Mouse (Mus musculus) limb, embryonic 13.5 days (tissue): ENCODE measurements around the gene Nbea. TPM values are rescaled to one million over a fixed set of nuclear protein-coding genes. Genes with fewer than 3 reads are reported as not detected.

Source experiments
- ATAC-seq: fragments of 200-750 bp; cut with Nextera tagmentation; 2 replicates; pipeline ENCODE4 v1.8.0; 2017; ENCODE audit warnings: low read depth, moderate number of reproducible peaks, moderate TSS enrichment; ENCODE audit not compliant: low FRiP score
- H3K27ac ChIP-seq: fragments of 300-500 bp; sonication (generic); 2 replicates; pipeline ENCODE4 v1.5.1; 2015; ENCODE audit warnings: inconsistent platforms, mild to moderate bottlenecking, moderate library complexity
- H3K27me3 ChIP-seq: fragments of 300-500 bp; sonication (generic); 2 replicates; pipeline ENCODE4 v1.6.1; 2015; ENCODE audit warnings: mild to moderate bottlenecking, inconsistent platforms
- H3K36me3 ChIP-seq: fragments of 300-500 bp; sonication (generic); 2 replicates; pipeline ENCODE4 v1.6.1; 2015; ENCODE audit warnings: inconsistent platforms, mild to moderate bottlenecking, moderate library complexity
- H3K4me1 ChIP-seq: fragments of 300-500 bp; sonication (generic); 2 replicates; pipeline ENCODE4 v1.6.1; 2015; ENCODE audit warnings: inconsistent platforms
- H3K4me2 ChIP-seq: fragments of 300-500 bp; sonication (generic); replicated peaks from 2 replicates; pipeline ENCODE4 v1.6.1; 2015; ENCODE audit warnings: inconsistent platforms, mild to moderate bottlenecking, moderate library complexity
- H3K4me3 ChIP-seq: fragments of 300-500 bp; sonication (generic); 2 replicates; pipeline ENCODE4 v1.5.1; 2015; ENCODE audit warnings: moderate library complexity, mild to moderate bottlenecking, inconsistent platforms
- H3K9ac ChIP-seq: fragments of 300-500 bp; sonication (generic); 2 replicates; pipeline ENCODE4 v1.6.1; 2015; ENCODE audit warnings: mild to moderate bottlenecking, inconsistent platforms
- H3K9me3 ChIP-seq: fragments of 300-500 bp; sonication (generic); 2 replicates; pipeline ENCODE4 v1.6.1; 2016; ENCODE audit warnings: inconsistent platforms
- WGBS: fragments of 180-500 bp; shearing (Covaris S2); methylation state at CpG from one replicate; pipeline ENCODE4 v1.1.7; 2015; 5-methylcytosine and 5-hydroxymethylcytosine counted together
- polyA plus RNA-seq: library from polyadenylated mRNA; unstranded; fragments of >200 nt; fragmentation: Nextera tagmentation; extraction: Ambion mirVana; gene quantifications from 2 replicates; pipeline ENCODE4 v1.2.1, GENCODE M21; 2015

The Nbea gene
- 18.4 and 19.4 TPM in 2 replicates for polyA plus RNA-seq

DNA sequence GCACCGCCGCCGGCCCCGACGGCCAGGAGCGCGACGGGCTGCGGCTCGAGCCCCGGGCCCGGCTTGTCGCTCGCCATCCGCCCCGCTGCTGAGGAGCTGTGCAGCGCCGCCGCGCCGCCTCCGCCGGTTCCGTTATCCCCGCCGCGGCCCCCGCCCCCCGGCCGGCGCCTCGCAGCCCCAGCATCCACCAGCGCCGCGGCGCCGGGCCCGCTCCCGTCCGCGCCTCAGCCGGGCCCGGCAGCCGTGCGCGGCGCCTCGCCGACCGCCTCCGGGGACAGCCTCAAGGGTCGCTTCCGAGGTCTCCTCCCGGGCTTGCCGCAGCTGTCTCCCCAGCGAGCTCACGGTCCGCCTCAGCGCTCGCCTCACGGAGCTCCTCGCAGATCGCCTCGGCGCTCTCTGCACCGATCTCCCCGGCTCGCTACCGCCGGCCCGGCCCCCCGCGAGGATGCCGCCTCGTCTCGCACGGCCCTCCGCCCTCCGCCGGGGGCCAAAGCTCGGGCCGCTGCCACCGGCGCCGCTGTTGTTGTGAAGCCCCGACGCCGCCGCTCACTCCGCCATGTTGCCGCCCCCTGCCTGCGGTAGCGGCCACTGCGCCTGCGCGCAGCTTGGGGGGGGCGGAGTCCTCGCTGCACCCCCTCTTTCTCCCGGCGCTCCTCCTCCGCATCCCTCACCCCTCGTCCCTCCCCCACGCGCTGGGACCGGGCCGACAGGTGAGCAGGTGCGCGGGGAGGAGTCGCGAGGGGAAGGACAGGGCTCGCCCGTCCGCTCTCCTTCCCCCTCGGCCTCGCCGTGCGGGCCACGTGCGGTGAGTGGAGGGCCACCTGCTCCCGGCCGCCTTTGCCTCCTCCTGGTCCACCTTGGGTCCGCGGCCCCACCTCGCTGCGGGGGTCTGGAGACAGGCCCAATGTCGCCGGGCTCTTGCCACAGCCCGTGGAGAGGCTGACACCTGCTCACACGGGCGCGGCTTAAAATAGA lies at the start of gene Nbea:
Gene Nbea (minus strand): TSS at position 543 of the 975 bp plus-strand sequence.
- Histone ChIP-seq H3K4me3 (peak within 1 kb of the TSS; percentile 87), H3K4me2 (peak within 1 kb of the TSS; percentile 91), H3K27me3 (0 out of 2 replicates have a peak, but pooled peaks cover 5% of the 10 kb centered on the region), H3K27ac (peak within 1 kb of the TSS; percentile 90), H3K9ac (peak within 1 kb of the TSS; percentile 94), H3K36me3 (no peaks in the 10 kb centered on the region), H3K4me1 (peaks cover 17% of the 10 kb centered on the region), H3K9me3 (no peaks in the 10 kb centered on the region)
- ATAC-seq: peak; percentile 87
- WGBS: under 1% methylated on average over 114 of the region's 131 CpGs

DNA sequence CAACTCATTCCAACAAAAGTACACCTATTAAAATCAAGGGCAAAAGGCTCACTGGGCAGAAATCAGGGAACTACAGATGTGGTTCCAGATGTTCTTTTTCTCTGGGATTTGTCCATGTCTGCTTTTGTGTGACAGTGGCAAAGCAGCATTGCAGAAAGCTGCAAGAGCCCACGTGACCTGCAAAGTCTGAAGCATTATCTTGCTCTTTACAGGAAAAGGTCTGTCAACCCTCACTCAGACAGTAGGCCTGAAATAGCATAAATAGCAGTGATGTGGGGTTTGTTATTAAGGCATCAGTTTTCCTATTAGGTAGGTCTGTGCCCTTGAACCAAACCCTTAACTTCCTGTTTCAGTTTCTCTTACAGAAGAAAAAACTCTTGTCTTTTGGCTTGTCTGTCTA lies 45.8 kb upstream of the Nbea start:
- Histone ChIP-seq H3K36me3 (no peaks in the 10 kb centered on the region), H3K9me3 (no peaks in the 10 kb centered on the region), H3K27me3 (no peaks in the 10 kb centered on the region), H3K4me2 (no peak overlapping the region), H3K9ac (no peak overlapping the region), H3K4me1 (no peaks in the 10 kb centered on the region), H3K27ac (no peak overlapping the region), H3K4me3 (no peak overlapping the region)
- WGBS: 55% methylated on average over 1 of the region's 1 CpGs
- no peak for ATAC-seq

- H3K27me3 ChIP-seq: no peaks in the 10 kb centered on the region
- H3K9ac ChIP-seq: no peak overlapping the region
- H3K9me3 ChIP-seq: no peaks in the 10 kb centered on the region
- no peak overlapping the region for H3K27ac ChIP-seq
- H3K4me3 ChIP-seq: no peak overlapping the region
- no peaks in the 10 kb centered on the region for H3K4me1 ChIP-seq
- 73% methylated on average over 2 of the region's 2 CpGs for WGBS
- H3K4me2 ChIP-seq: no peak overlapping the region
- no peaks in the 10 kb centered on the region for H3K36me3 ChIP-seq
- no peak for ATAC-seq
These were observed 32.5 kb upstream of the Nbea start for GRCm38 (mm10) chr3:56215989-56216388.

- H3K36me3 ChIP-seq: no peaks in the 10 kb centered on the region
- H3K9ac ChIP-seq: no peak overlapping the region
- H3K4me1 ChIP-seq: no peaks in the 10 kb centered on the region
- H3K27me3 ChIP-seq: no peaks in the 10 kb centered on the region
- no peak for ATAC-seq
- no peaks in the 10 kb centered on the region for H3K9me3 ChIP-seq
- no peak overlapping the region for H3K4me2 ChIP-seq
- H3K4me3 ChIP-seq: no peak overlapping the region
- whole genome bisulfite sequencing: 82% methylated on average over 6 of the region's 6 CpGs
- no peak overlapping the region for H3K27ac ChIP-seq
These were observed 20.5 kb upstream of the Nbea start for GRCm38 (mm10) chr3:56203968-56204367.

DNA sequence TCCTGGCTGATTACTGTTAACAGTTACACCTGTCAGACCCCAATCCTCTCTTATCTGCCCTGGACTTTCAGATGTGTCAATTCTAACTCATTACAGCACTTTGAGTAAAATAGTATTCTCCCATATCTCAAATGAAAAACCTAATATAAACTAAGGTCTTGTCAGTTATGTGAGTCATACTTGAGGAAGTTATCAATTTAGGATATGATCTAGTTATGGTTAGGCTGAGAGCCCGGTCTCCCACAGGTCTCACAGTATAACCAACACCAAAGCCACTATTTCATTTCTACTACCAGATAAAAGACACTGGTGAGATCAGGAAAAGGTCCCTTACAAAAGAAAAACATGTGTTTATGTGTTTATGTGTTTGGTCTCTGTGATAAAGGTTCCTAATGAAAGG lies 4.7 kb upstream of the Nbea start:
- Histone ChIP-seq H3K27me3 (0 out of 2 replicates have a peak, but pooled peaks cover 5% of the 10 kb centered on the region), H3K9me3 (no peaks in the 10 kb centered on the region), H3K4me3 (no peak overlapping the region), H3K4me1 (peaks cover 3% of the 10 kb centered on the region; the same call in 1 of the 2 replicates), H3K36me3 (no peaks in the 10 kb centered on the region), H3K27ac (no peak overlapping the region), H3K4me2 (no peak overlapping the region), H3K9ac (no peak overlapping the region)
- ATAC-seq: no peak
- WGBS: 84% methylated on average over 1 of the region's 1 CpGs

- H3K27ac ChIP-seq: no peak overlapping the region
- no peaks in the 10 kb centered on the region for H3K36me3 ChIP-seq
- H3K27me3 ChIP-seq: 0 out of 2 replicates have a peak, but pooled peaks cover 5% of the 10 kb centered on the region
- 76% methylated on average over 6 of the region's 6 CpGs for WGBS
- H3K4me2 ChIP-seq: no peak overlapping the region
- peaks cover 4% of the 10 kb centered on the region; the same call in 1 of the 2 replicates for H3K4me1 ChIP-seq
- no peak for ATAC-seq
- H3K9ac ChIP-seq: no peak overlapping the region
- H3K4me3 ChIP-seq: no peak overlapping the region
- no peaks in the 10 kb centered on the region for H3K9me3 ChIP-seq
These were observed 3.8 kb upstream of the Nbea start for GRCm38 (mm10) chr3:56187131-56187779.

- 0 out of 2 replicates have a peak, but pooled peaks cover 5% of the 10 kb centered on the region for H3K27me3 ChIP-seq
- H3K27ac ChIP-seq: peak overlapping the region; percentile 90; the same call in 1 of the 2 replicates
- no peaks in the 10 kb centered on the region for H3K36me3 ChIP-seq
- ATAC-seq: peak; percentile 43
- peaks cover 17% of the 10 kb centered on the region for H3K4me1 ChIP-seq
- peak overlapping the region; percentile 87 for H3K4me3 ChIP-seq
- H3K9ac ChIP-seq: peak overlapping the region; percentile 94
- no peaks in the 10 kb centered on the region for H3K9me3 ChIP-seq
- peak overlapping the region; percentile 91 for H3K4me2 ChIP-seq
- under 1% methylated on average over 55 of the region's 61 CpGs for WGBS
These were observed 936 bp downstream of the Nbea start for GRCm38 (mm10) chr3:56182371-56183158.

GRCm38 (mm10) chr3:56181991-56182370 lies 1.5 kb downstream of the Nbea start:
- Histone ChIP-seq H3K9ac (peak overlapping the region; percentile 94), H3K9me3 (no peaks in the 10 kb centered on the region), H3K4me2 (peak overlapping the region; percentile 91), H3K36me3 (no peaks in the 10 kb centered on the region), H3K27me3 (0 out of 2 replicates have a peak, but pooled peaks cover 5% of the 10 kb centered on the region), H3K4me1 (peaks cover 17% of the 10 kb centered on the region), H3K4me3 (peak overlapping the region; percentile 87), H3K27ac (no peak overlapping the region)
- ATAC-seq: no peak
- WGBS: 6% methylated on average over 4 of the region's 4 CpGs

- 41% methylated on average over 3 of the region's 3 CpGs for WGBS
- Histone ChIP-seq H3K4me1 (peaks cover 17% of the 10 kb centered on the region), H3K4me2 (peak overlapping the region; percentile 91), H3K27me3 (0 out of 2 replicates have a peak, but pooled peaks cover 5% of the 10 kb centered on the region), H3K4me3 (peak overlapping the region; percentile 87), H3K9me3 (no peaks in the 10 kb centered on the region), H3K27ac (no peak overlapping the region), H3K9ac (no peak overlapping the region; the same call in 1 of the 2 replicates), H3K36me3 (no peaks in the 10 kb centered on the region)
- ATAC-seq: no peak
These were observed 2.5 kb downstream of the Nbea start for GRCm38 (mm10) chr3:56181025-56181424.

- Histone ChIP-seq H3K4me2 (no peak overlapping the region), H3K36me3 (no peaks in the 10 kb centered on the region; the same call in 1 of the 2 replicates), H3K4me3 (no peak overlapping the region), H3K4me1 (no peaks in the 10 kb centered on the region), H3K9me3 (peaks cover 4% of the 10 kb centered on the region; the same call in 1 of the 2 replicates), H3K27ac (no peak overlapping the region), H3K9ac (no peak overlapping the region), H3K27me3 (no peaks in the 10 kb centered on the region)
- no peak for ATAC-seq
- 97% methylated on average over 2 of the region's 2 CpGs for WGBS
These were observed 25.6 kb downstream of the Nbea start for GRCm38 (mm10) chr3:56157864-56158263.

- Histone ChIP-seq H3K4me3 (no peak overlapping the region), H3K36me3 (peaks cover 16% of the 10 kb centered on the region), H3K27ac (no peak overlapping the region), H3K4me2 (no peak overlapping the region), H3K9ac (no peak overlapping the region), H3K27me3 (no peaks in the 10 kb centered on the region), H3K4me1 (no peaks in the 10 kb centered on the region), H3K9me3 (peaks cover 13% of the 10 kb centered on the region; the same call in 1 of the 2 replicates)
- 77% methylated on average over 3 of the region's 3 CpGs for WGBS
- no peak for ATAC-seq
These were observed 56.8 kb downstream of the Nbea start for GRCm38 (mm10) chr3:56126674-56127073.
